Mouse (Mus musculus): ENCODE data around the gene Pmvk.

The Pmvk gene

DNA sequence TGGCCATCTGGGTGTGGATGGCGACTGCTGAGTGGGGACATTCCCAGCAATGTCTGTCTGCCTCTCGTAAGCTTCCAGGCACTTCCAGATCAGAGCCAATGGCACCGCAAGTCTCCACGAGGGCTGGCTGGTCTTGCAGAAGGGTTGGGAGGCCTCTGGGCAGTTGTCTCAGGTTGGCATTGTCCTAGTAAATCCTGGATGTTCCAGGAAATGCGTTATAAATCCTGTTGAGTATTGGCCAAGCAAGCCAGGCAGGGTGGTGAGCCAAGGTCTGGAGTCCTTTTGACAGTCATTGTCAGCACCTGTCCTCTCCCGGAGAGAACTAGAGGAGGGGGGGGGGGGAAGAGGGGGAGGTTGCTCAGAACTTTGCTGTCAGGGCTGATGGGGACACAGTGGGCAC, 24.7 kb downstream of the Pmvk start:
- DNase-seq (ENCODE audit: low read depth, low spot score), result no peak

- peak; percentile 37 for DNase-seq (ENCODE audit: low read depth, low spot score)
Observed at GRCm38 (mm10) chr3:89481488-89481887, 27.1 kb downstream of the Pmvk start.

- DNase-seq (ENCODE audit: low read depth, low spot score), result no peak
Observed at GRCm38 (mm10) chr3:89482249-89482648, 27.9 kb downstream of the Pmvk start.

GRCm38 (mm10) chr3:89484766-89485524, 30.6 kb downstream of the Pmvk start:
- DNase-seq (ENCODE audit: low read depth, low spot score), result peak; percentile 55

DNA sequence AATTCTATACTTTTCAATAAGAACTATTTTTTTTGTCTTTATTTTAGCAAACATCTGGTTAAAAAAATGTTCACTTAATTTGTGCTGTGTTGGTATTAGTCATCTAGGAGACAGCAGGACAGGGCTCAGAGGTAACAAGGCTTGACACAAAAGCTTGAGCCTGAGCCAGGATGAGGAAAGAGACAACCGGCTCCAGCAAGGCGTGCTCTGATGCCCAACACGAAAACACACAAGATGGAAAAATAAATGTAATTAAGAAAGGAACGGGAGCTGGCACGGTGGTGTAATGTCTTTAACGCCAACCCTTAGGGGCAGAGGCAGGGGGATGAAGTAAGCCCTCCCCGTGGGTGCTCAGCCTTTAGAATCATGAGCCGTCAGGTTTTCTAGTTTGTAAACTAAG, 31.8 kb downstream of the Pmvk start:
- no peak for DNase-seq (ENCODE audit: low read depth, low spot score)

GRCm38 (mm10) chr3:89486916-89487702, 32.8 kb downstream of the Pmvk start:
- no peak for DNase-seq (ENCODE audit: low read depth, low spot score)

- no peak for DNase-seq (ENCODE audit: low read depth, low spot score)
Observed at GRCm38 (mm10) chr3:89490790-89491189, 36.4 kb downstream of the Pmvk start.

DNA sequence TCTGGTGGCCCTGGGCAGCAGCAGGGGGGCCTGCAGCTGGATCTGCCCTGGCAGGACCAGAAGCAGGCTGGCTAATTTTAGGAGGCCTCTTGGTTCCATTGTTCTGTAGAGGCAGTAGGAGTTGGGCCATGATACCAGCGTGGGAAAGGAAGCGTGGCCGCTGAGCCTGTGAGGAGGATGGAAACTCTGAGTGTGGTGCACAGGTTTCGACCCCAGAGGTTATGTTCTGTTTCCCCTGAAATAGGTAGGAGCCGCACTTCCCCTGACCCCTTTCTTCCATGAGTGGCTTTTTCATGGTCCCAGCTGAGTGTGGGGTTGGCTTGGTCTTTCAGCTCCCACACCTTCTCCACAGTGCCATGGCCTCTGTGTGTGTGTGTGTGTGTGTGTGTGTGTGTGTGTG, 37.2 kb downstream of the Pmvk start:
- DNase-seq (ENCODE audit: low read depth, low spot score), result no peak

DNA sequence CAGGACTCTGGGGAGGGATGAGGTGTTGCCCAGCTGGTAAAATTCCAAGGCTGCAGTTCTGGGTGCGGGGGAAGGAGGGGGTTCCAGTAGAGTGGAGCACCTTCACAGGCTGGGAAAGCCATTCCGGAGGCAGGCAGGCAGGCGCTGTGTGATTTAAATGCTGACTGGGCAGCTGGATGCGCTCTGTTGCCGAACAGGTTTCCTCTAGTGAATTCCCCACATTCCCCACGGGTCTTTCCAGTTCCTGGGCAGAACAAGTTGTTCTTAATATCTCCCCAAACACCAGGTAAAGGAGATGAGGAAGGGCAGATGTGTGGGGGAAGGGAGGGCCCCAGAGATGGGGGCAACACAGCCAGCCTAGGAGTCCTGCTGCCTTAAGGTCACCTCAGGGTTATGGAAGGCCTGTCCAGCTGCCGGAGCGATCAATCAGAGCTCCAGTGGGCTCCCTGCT, 38.4 kb downstream of the Pmvk start:
- DNase-seq (ENCODE audit: low read depth, low spot score), result no peak

DNA sequence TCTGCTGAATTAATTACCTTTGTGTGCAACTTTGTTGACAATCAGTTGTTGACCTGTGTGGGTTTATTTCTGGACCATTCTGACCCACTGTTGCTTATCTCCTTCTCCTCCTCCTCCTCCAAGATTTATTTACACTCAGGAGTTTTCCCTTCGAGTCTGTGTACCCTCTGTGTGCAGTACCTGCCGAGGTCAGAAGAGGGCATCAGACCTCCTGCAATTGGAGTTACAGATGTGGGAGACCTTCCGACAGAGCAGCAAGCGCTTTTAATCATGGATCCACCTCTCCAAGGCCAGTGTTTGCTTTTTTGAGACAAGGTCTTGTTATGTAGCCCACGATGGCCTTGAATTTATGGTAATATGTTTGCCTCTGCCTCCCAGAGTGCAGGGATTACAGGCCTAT, 40.3 kb downstream of the Pmvk start:
- DNase-seq (ENCODE audit: low read depth, low spot score), result no peak

DNA sequence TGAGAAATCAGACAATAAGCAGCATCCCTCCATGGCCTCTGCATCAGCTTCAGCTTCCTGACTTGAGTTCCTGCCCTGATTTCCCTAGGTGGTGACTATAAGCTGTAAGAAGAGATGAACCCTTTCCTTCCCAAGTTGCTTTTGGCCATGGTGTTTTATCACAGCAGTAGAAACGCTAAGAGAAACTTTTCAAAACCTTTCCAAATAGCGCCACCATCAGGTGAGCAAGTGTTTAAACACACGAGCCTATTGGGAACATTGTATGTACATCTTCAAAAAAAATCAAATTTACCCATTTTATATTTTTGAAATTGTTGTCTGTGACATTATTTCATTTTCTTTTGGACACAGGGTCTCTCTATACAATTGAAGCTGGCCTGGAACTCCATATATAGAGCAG, 42.0 kb downstream of the Pmvk start:
- no peak for DNase-seq (ENCODE audit: low read depth, low spot score)

GRCm38 (mm10) chr3:89499696-89500095, 45.4 kb downstream of the Pmvk start:
- no peak for DNase-seq (ENCODE audit: low read depth, low spot score)

DNA sequence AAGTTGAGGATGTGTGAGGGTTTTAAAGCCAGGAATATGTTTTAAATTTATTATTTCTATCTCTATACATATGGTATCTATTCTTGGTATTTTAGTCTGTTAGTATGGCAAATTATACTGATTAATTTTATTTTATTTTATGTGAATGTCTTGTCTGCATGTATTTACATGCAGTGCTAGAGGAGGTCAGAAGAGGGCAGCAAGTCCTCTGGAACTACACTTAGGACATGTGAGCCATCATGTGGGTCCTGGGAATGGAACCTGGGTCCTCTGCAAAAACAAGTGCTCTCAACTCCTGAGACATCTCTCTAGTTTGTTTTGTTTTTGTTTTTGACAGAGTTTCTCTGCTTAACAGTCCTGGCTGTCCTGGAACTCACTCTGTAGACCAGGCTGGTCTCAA, 47.1 kb downstream of the Pmvk start:
- DNase-seq (ENCODE audit: low read depth, low spot score), result no peak

DNA sequence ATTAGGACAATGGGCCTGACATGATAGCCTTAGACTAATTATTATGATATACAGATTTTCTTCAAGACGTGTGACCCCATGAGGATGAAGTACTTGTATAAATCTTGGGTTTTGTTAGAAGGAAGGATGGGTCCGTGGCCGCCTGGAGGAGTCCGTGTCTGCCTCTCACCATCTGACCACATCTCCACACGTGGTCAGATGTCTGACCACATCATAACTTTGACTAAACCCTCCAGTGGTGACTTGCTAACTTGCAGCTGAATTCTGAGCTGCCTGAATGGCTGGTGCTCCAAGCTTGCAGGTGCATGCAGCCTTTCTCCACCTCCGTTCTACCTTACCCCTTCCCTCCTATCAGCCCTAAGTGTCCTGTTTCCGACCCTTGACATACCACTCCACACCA, 48.2 kb downstream of the Pmvk start:
- no peak for DNase-seq (ENCODE audit: low read depth, low spot score)

DNA sequence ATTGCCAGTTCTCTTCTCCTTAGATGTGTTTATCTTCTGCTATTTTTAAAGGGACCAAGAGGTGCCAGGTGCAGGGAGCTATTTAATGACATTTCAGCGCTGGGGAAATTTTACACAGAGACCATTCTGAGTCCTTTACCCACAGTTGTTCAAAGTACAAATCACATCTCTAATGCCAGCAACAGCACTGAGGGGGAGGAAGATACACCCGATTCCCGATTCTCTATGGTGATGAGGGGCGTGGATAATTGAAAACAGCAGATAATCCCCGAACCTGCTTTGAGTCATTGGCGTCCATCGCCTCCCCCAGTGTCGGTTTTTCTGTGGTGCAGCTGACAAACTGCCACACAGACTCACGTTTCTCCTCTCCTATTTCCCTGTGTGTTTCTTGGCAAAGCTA, 53.7 kb downstream of the Pmvk start:
- no peak for DNase-seq (ENCODE audit: low read depth, low spot score)

GRCm38 (mm10) chr3:89510979-89511378, 56.6 kb downstream of the Pmvk start:
- DNase-seq (ENCODE audit: low read depth, low spot score), result peak; percentile 36

DNA sequence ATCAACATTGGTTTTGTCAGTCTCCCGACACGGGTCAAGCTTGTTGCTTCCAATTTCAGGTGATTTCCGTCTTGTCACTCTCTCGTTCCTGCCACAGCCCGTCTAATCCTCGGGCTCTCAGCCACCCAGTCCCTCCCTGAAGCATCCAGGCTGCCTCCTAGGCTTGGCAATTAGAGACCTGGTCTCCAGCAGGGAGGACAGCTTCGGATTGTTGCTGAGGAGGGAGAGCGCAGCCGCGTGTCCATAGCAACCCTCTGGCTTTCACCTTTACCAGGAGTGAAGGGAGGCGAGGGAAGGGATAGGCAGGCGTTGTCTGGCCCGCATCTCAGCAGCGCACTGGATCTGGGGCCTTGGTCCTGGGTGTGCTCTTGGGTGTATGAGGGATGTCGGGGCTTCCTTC, 57.1 kb downstream of the Pmvk start:
- no peak for DNase-seq (ENCODE audit: low read depth, low spot score)

DNA sequence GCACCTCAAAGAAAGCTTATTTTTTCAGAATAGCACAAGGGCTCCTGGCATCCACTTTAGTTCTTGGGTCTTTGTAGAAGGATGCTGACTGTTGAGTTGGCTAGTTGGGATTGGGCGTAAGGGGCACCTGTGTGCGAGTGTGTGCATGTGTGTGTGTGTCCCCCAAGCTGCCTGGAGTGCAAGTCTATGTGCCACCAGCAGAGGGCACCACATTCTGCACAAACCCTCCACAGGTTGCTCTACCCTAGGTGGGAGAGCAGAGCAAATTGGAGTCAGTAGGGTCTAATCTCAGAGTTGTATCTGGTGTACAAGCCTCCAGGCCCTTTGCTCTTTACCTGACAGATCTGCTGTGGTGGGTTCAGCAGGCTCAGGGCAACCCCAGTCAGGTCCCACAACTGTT, 57.9 kb downstream of the Pmvk start:
- no peak for DNase-seq (ENCODE audit: low read depth, low spot score)

DNA sequence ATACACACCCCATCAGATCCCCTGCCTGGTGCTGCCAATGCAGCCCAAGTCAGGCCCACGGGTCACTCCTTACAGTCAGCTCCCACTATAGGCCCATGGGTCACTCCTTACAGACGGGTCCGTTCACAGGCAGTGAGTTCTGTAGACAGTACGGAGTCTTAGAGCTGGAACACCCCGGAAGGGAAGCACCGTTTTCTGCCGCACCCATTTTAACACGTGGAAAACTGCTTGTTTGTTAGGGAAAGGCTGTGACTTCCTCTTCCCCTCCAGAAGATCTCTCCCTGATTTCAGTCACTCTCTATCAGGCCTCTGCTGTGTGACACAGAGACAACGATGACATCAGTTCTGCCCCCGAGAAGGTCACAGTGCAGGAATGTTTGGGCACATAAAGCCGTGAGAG, 61.1 kb downstream of the Pmvk start:
- DNase-seq (ENCODE audit: low read depth, low spot score), result no peak

- DNase-seq (ENCODE audit: low read depth, low spot score), result no peak
Observed at GRCm38 (mm10) chr3:89516321-89516720, 62.0 kb downstream of the Pmvk start.
